Mouse (Mus musculus) CH12.LX (cell line): ENCODE measurements around the gene Avpi1. TPM values are rescaled to one million over a fixed set of nuclear protein-coding genes. Genes with fewer than 3 reads are reported as not detected.

Source experiments
- DNase-seq: peaks from one replicate; pipeline ENCODE4 v3.0.0-alpha.2; 2013; ENCODE audit errors: extremely low read depth
- H3K27ac ChIP-seq: 2 replicates; pipeline ENCODE4 v1.5.1; 2012; ENCODE audit warnings: low read depth, mild to moderate bottlenecking, control low read depth, moderate library complexity; ENCODE audit not compliant: insufficient read depth
- H3K27me3 ChIP-seq: replicated peaks from 2 replicates; pipeline ENCODE3; 2012; ENCODE audit warnings: inconsistent platforms
- H3K36me3 ChIP-seq, 2 experiments: replicated peaks in 1 of 2; 2 replicates each; pipeline versions ENCODE3 to v1.6.1; 2012; ENCODE audit warnings: inconsistent platforms in 1 of 2, low read length in 1 of 2, mild to moderate bottlenecking in 1 of 2, mixed read lengths in 1 of 2, moderate library complexity in 1 of 2; ENCODE audit not compliant: control insufficient read depth in 1 of 2, insufficient read depth in 1 of 2
- H3K4me1 ChIP-seq, 2 experiments: 2 replicates each; pipeline ENCODE4 v1.6.1; 2012; ENCODE audit warnings: inconsistent platforms in 1 of 2, moderate library complexity in 1 of 2; ENCODE audit not compliant: insufficient read depth in 2 of 2, control insufficient read depth in 1 of 2
- H3K4me2 ChIP-seq: 2 replicates; pipeline ENCODE4 v1.6.1; 2012; ENCODE audit warnings: low read depth, mild to moderate bottlenecking, control low read depth; ENCODE audit not compliant: poor library complexity, insufficient read depth, severe bottlenecking
- H3K4me3 ChIP-seq, 3 experiments: fragments of 150-350 bp in 1 of 3; sonication (generic) in 1 of 3; replicated peaks in 1 of 3; 2 replicates each; pipeline versions ENCODE3 to v1.5.1; 2011 to 2012; ENCODE audit warnings: low read depth in 2 of 3, low read length in 2 of 3, mild to moderate bottlenecking in 2 of 3, moderate library complexity in 2 of 3, control low read depth in 1 of 3, improper control_type of control experiment in 1 of 3, inconsistent platforms in 1 of 3, mixed read lengths in 1 of 3; ENCODE audit not compliant: poor library complexity in 1 of 3
- H3K79me2 ChIP-seq: replicated peaks from 2 replicates; pipeline ENCODE4 v1.6.1; 2012; ENCODE audit warnings: mild to moderate bottlenecking, moderate library complexity; ENCODE audit not compliant: control insufficient read depth, poor library complexity, insufficient read depth, severe bottlenecking; ENCODE audit errors: extremely low read depth
- H3K9ac ChIP-seq: 2 replicates; pipeline ENCODE4 v1.6.1; 2012; ENCODE audit warnings: low read depth, mild to moderate bottlenecking, control low read depth, moderate library complexity; ENCODE audit not compliant: insufficient read depth
- H3K9me3 ChIP-seq: replicated peaks from 2 replicates; pipeline ENCODE3; 2012; ENCODE audit warnings: low read length, inconsistent platforms, mixed read lengths
- BHLHE40 ChIP-seq: IDR thresholded peaks from 2 replicates; pipeline ENCODE4 v1.6.1; 2011; ENCODE audit warnings: mild to moderate bottlenecking, low read depth, low read length, improper control_type of control experiment
- CHD1 ChIP-seq: IDR thresholded peaks from 2 replicates; pipeline ENCODE4 v1.6.1; 2012; ENCODE audit warnings: low read depth, low read length, improper control_type of control experiment, inconsistent platforms
- CHD2 ChIP-seq: IDR thresholded peaks from 2 replicates; pipeline ENCODE4 v1.6.1; 2011; ENCODE audit warnings: low read length, improper control_type of control experiment
- E2F4 ChIP-seq: IDR thresholded peaks from 2 replicates; pipeline ENCODE4 v1.6.1; 2011; ENCODE audit warnings: low read depth, low read length, improper control_type of control experiment; ENCODE audit not compliant: insufficient replicate concordance
- EP300 ChIP-seq: IDR thresholded peaks from 2 replicates; pipeline ENCODE4 v1.6.1; 2011; ENCODE audit warnings: low read length, improper control_type of control experiment
- ETS1 ChIP-seq: conservative IDR thresholded peaks from 2 replicates; pipeline ENCODE4 v1.6.1; 2012; ENCODE audit warnings: low read depth, mild to moderate bottlenecking, inconsistent platforms, low read length, improper control_type of control experiment, moderate library complexity
- JUND ChIP-seq: conservative IDR thresholded peaks from 2 replicates; pipeline ENCODE4 v1.6.1; 2011; ENCODE audit warnings: low read depth, low read length, improper control_type of control experiment
- MAX ChIP-seq: IDR thresholded peaks from 2 replicates; pipeline ENCODE4 v1.6.1; 2011; ENCODE audit warnings: low read length, improper control_type of control experiment
- MAZ ChIP-seq: IDR thresholded peaks from 2 replicates; pipeline ENCODE4 v1.6.1; 2012; ENCODE audit warnings: low read depth, mild to moderate bottlenecking, inconsistent platforms, low read length, improper control_type of control experiment, moderate library complexity
- POLR2AphosphoS2 ChIP-seq: IDR thresholded peaks from 2 replicates; pipeline ENCODE4 v1.6.1; 2011; ENCODE audit warnings: low read depth, low read length, improper control_type of control experiment
- RAD21 ChIP-seq: IDR thresholded peaks from 2 replicates; pipeline ENCODE4 v1.6.1; 2011; ENCODE audit warnings: low read depth, mild to moderate bottlenecking, low read length, improper control_type of control experiment, moderate library complexity
- SIN3A ChIP-seq: IDR thresholded peaks from 2 replicates; pipeline ENCODE4 v1.6.1; 2012; ENCODE audit warnings: low read length, improper control_type of control experiment, inconsistent platforms
- SMC3 ChIP-seq: IDR thresholded peaks from 2 replicates; pipeline ENCODE4 v1.6.1; 2011; ENCODE audit warnings: low read depth, low read length, improper control_type of control experiment
- TBP ChIP-seq: conservative IDR thresholded peaks from 2 replicates; pipeline ENCODE4 v1.6.1; 2011; ENCODE audit warnings: low read depth, low read length, improper control_type of control experiment
- TCF12 ChIP-seq: IDR thresholded peaks from 2 replicates; pipeline ENCODE4 v1.6.1; 2014; ENCODE audit warnings: low read depth, mild to moderate bottlenecking, inconsistent platforms, low read length, improper control_type of control experiment
- ZKSCAN1 ChIP-seq: IDR thresholded peaks from 2 replicates; pipeline ENCODE4 v1.6.1; 2012; ENCODE audit warnings: low read depth, inconsistent platforms, low read length, improper control_type of control experiment, borderline replicate concordance
- dilution Hi-C: fragments of 300-500 bp; cut with MboI; formaldehyde crosslinking; loops from 2 replicates; pipeline ENCODE4 v1.14.3; 2020; ENCODE audit warnings: low sequenced_read_pairs; ENCODE audit not compliant: extremely low pct_unique_long_range_greater_than_20kb, extremely low pct_ligation_motif_present
- in situ Hi-C: fragments of 300-500 bp; cut with MboI; formaldehyde crosslinking; loops from 3 replicates; pipeline ENCODE4 v1.14.3; 2019; ENCODE audit warnings: low sequenced_read_pairs, low pct_ligation_motif_present, low pct_unique_long_range_greater_than_20kb, mixed read lengths
- polyA plus RNA-seq: library from polyadenylated mRNA; unstranded; fragments of >175 nt; gene quantifications from 2 replicates; pipeline ENCODE4 v1.2.1, GENCODE M21; 2012; ENCODE audit warnings: low read depth; ENCODE audit not compliant: insufficient read length
- total RNA-seq, 2 experiments: library from RNA; depleted of rRNA; stranded (reverse); fragments of 300-350 nt in 1 of 2; fragments of >200 nt in 1 of 2; gene quantifications; 2 replicates each; pipeline ENCODE4 v1.2.3; 2012 to 2014

Gene Avpi1
- total and polyA plus RNA-seq, 3 experiments = 5.9 to 9.3 (median 9.0) TPM

DNA sequence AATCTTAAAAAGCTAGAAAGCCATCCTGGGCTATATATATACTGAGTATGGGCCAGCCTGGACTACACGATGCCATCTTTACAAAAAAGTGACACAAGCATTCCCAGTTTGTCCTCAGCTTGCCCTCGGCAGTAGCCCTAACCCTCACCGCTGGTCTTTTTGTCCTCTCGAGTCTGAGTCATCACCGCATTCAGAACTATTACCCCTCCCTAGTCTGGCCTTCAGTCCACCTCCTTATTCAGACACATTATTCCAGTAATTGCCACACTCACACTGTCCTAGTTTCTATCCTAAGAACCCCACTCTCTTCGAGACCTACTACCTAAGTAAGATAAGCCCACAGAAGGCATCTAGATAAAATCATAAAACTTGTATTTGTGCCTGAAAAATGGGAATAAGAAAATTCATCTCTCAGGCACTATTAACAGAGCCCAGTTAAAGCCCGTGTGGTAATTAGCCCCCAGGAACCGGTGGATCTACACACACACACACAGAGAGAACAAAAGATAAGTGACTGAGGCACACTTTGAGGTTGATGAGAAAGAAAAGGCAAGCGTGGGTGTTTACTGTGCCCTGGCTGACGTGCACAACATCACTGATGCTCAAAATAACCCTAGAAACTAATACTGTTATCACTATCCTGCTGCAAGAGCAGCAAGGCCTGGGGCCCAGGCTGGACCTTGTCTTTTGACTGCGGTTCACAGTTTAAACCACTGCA is 3.2 kb downstream of the Avpi1 start:
- in situ Hi-C loops = no loop called here
- DNase-seq = no peak
- H3K27ac ChIP-seq = no peak overlapping the region
- peaks cover 25 to 53% of the 10 kb centered on the region in 2 experiments for H3K36me3 ChIP-seq
- H3K4me2 ChIP-seq = no peak overlapping the region
- dilution Hi-C loops = no loop called here
- H3K9ac ChIP-seq = no peak overlapping the region
- H3K27me3 ChIP-seq = no peaks in the 10 kb centered on the region
- H3K79me2 ChIP-seq = no peaks in the 10 kb centered on the region
- no peaks in the 10 kb centered on the region for H3K9me3 ChIP-seq
- no peak overlapping the region for H3K4me3 ChIP-seq
- peaks cover 8 to 31% of the 10 kb centered on the region in 2 experiments for H3K4me1 ChIP-seq
- TF ChIP-seq TCF12 = no peak
- TF ChIP-seq MAZ = no peak
- TF ChIP-seq BHLHE40 = no peak
- no peak for TF ChIP-seq ZKSCAN1
- no peak for TF ChIP-seq CHD1
- no peak for TF ChIP-seq RAD21
- no peak for TF ChIP-seq JUND
- TF ChIP-seq POLR2AphosphoS2 = no peak
- TF ChIP-seq SIN3A = no peak
- no peak for TF ChIP-seq SMC3
- no peak for TF ChIP-seq E2F4

- TF ChIP-seq TBP (no peak), MAX (no peak), CHD1 (no peak), ETS1 (no peak), EP300 (no peak), CHD2 (no peak), BHLHE40 (no peak), SMC3 (no peak), RAD21 (no peak), ZKSCAN1 (no peak)
- H3K36me3 ChIP-seq = peaks cover 30 to 62% of the 10 kb centered on the region in 2 experiments
- in situ Hi-C loops = no loop called here
These were observed 4.2 kb downstream of the Avpi1 start for GRCm38 (mm10) chr19:42124684-42125083.

More at GRCm38 (mm10) chr19:42124684-42125083, 4.2 kb downstream of the Avpi1 start:
- Histone ChIP-seq H3K79me2 (no peaks in the 10 kb centered on the region), H3K4me1 (peaks cover 5 to 21% of the 10 kb centered on the region in 2 experiments; a peak in 3 of 4 replicates), H3K27ac (no peak overlapping the region), H3K9me3 (no peaks in the 10 kb centered on the region), H3K4me2 (no peak overlapping the region), H3K4me3 (no peak overlapping the region), H3K27me3 (no peaks in the 10 kb centered on the region), H3K9ac (no peak overlapping the region)
- no peak for DNase-seq
- dilution Hi-C loops = no loop called here
